Mouse (Mus musculus): Measurements from ENCODE around the gene Mif4gd. TPM values are rescaled to one million over a fixed set of nuclear protein-coding genes. Genes with fewer than 3 reads are reported as not detected.

Gene Mif4gd
- total RNA-seq, 2 experiments from 2014 or later = 150 to 165 TPM

DNA sequence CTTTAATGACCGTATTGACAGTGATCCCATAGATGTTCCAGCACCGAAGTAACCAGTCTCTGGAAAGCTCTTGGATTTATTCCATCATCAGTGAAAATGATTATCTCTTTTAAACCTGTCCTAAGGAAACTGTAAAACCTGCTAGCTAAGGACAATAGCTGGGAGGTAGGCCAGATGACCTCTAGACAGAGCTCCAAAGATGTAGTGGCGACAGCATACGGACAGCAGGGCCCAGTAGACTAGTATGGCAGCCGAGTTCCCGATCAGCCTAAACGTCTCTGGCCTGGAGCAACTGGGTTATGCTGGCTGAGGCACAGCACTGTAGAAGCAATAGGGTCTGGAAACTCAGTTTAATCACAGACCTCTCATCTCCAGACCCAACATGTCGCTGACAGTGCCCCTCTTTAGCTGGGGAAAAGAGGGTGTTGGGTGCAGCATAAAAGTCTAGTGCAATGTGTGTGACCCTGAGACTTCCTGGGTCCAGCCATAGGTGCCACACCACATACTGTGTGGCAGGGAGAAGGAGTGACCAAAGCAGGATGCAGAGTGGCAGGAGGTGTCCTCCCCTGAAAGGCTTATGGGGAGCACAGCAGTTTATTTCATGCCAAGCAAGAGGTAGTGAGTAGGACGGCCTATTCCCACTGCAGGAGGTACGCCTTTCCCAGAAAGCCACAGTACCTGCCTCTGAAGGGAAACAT, 28.2 kb downstream of the Mif4gd start:
- DNase-seq (ENCODE audit: low spot score in 2 of 2) = no peak

DNA sequence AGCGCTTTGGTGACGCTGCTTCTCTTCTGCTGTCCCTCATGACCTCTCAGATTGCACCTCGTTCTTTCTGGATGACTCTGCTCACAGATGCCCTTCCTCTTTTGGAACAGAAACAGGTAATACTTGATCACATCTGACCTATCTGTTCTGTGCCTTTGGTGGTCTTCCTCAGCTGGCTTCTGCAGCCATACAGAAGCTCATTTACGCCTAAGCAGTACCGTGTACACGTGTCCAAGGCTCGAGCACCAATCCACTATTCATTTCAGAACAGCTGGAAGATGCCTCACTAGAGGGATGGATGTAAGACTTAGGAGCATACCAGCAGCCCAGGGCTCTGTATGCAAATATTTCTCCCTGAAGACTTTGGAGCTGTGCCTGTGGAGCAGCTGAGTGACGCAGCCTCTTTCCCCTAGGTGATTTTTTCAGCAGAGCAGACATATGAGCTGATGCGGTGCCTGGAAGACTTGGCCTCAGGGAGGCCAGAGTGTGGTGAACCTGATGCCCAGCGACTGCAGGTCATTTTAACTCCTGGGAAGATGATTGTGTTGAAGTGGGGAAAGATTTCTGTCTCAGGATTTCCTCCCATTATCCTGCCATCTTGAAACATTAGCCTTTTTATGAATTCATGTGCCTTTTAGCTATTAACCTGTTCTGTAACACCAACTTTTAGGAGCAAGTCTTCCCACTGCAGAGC, 29.7 kb downstream of the Mif4gd start:
- DNase-seq (ENCODE audit: low spot score in 2 of 2) = no peak

DNA sequence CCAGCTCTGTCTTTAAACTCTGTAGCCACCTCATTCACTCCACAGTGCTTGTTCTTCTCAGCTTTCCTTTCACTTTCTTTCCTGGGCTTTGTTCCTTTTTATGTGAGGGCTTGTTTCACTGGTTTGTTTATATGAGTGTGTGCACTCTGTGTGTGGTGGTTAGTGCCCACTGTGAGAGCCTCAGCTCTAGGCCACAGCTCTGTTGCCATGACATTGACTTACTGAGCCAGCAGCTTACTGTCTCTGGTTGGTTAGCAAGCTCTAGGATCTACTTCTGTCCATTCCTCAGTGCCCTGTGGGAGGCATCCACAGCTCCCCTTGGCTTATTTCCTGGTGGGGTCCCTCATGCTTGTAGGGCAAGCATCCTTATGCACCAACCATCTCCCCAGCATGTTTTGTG, 33.7 kb downstream of the Mif4gd start:
- no peak for DNase-seq (ENCODE audit: low spot score in 2 of 2)

DNA sequence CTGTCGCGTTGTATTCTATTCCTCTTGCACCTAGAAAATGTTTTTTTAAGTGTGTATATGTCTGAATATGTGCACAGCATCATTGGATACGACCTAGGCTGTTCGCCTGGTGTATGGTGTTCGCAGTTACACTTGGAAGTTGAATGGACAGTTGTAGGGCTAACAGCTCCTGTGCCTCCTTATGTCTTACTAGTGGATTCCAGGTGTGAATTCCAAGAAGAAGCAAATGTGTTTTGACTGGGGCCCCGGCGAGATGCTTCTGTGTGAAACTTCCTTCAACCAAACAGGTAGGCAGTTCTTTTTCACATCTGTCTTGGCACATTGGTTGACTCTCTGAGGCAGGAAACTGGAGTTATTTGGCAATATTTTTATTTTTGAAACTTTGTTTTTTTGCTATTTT, 47.8 kb downstream of the Mif4gd start:
- no peak for DNase-seq (ENCODE audit: low spot score in 2 of 2)

DNA sequence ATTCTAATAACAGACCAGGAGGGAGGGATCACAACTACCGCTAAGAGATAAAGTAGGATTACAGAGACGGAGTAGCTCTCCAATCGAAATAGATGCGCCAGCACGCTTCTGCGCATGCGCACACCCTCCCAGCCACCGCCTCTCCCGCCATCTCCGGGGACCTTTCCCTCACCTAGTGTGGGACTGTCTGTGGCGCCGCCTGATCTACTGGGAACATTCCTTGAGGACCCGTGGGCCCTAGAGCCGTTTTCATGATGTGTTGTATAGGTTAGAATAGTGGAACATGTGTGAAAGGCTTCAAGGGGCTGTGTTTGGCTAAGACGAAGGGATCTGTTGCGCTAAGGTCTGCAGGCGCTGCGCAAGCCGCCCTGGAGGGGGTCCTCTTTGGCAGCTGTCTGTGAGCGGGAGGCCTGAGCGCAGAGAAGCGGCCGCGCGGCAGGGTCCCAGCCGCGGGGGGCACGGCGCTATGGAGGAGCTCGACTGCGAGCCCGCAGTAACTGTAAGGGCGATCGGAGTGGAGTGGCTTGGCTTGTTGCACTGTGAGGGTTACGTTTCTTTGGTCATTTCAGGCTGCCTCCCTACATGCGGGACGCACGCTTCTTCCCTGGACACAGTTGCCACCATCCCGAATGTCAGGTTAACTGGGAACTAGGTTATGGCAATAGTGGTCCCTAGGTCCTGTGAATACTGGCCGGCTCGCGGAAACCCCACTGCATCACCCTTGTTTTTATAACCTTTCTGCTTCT, 48.5 kb downstream of the Mif4gd start, which contains the start of gene Nup85:
Gene Nup85, plus strand, starts transcription at position 371 of the 746 bp plus-strand sequence.
- peak; percentile 94 to 97 for DNase-seq (ENCODE audit: low spot score in 2 of 2)

DNA sequence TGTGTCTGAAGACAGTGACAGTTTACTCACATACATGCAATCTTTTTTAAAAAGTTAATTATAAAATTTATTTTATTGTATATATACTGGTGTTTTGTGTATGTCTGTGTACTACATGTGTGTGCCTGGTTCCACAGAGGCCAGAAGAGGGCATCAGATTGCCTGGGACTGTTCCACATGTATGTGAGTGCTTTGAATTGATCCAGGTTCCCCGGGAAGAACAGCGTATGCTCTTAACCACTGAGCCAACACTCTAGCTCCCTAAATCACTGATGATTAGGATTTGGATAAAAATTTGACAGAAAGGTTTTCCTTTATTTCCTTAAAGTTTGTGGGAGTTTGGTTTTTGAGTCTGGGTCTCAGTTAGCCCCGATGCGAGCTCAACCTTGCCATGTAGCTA, 49.4 kb downstream of the Mif4gd start:
- DNase-seq (ENCODE audit: low spot score in 2 of 2) = no peak

Other genes with a start within 250 kb of the Mif4gd start
- 10 to 100 TPM; 29.0 to 34.2 TPM for gene Hid1, start 245.2 kb downstream of the Mif4gd start, total RNA-seq (2021)
- 10 to 100 TPM; 44.3 to 47.4 TPM for gene Cdr2l, start 231.1 kb downstream of the Mif4gd start, total RNA-seq (2021)
- 100 to 1,000 TPM; 150 to 158 TPM for gene Mrpl58, start 209.2 kb downstream of the Mif4gd start, total RNA-seq (2021)
- 100 to 1,000 TPM; 503 to 527 TPM for gene Atp5h, start 193.0 kb downstream of the Mif4gd start, total RNA-seq (2021)
- 10 to 100 TPM; 56.7 to 61.6 TPM for gene Kctd2, start 192.8 kb downstream of the Mif4gd start, total RNA-seq (2021)
- gene Trim80, start 172.4 kb downstream of the Mif4gd start, total RNA-seq (2021) = not detected
- 1 to 10 TPM in 1 of 2 experiments, under 1 TPM in 1; 0.51 to 3.6 TPM for gene Slc16a5, start 150.5 kb downstream of the Mif4gd start, total RNA-seq (2021)
- 1 to 10 TPM; 7.6 to 8.5 TPM for gene Armc7, start 137.3 kb downstream of the Mif4gd start, total RNA-seq (2021)
- 100 to 1,000 TPM in 1 of 2 experiments, 10 to 100 TPM in 1; 91.6 to 113 TPM for gene Nt5c, start 121.1 kb downstream of the Mif4gd start, total RNA-seq (2021)
- gene Jpt1, start 98.6 kb downstream of the Mif4gd start, total RNA-seq (2021) = 100 to 1,000 TPM; 149 to 164 TPM
- gene Sumo2, start 76.7 kb downstream of the Mif4gd start, total RNA-seq (2021) = 100 to 1,000 TPM; 361 to 374 TPM
- 10 to 100 TPM; 68.9 to 73.6 TPM for gene Nup85, start 48.5 kb downstream of the Mif4gd start, total RNA-seq (2021)
- 10 to 100 TPM; 72.9 to 77.3 TPM for gene Mrps7, start 9.0 kb downstream of the Mif4gd start, total RNA-seq (2021)
- 10 to 100 TPM; 29.1 to 34.6 TPM for gene Gga3, start 8.9 kb downstream of the Mif4gd start, total RNA-seq (2021)
- gene Slc25a19, start 15.3 kb upstream of the Mif4gd start, total RNA-seq (2021) = 10 to 100 TPM; 58.4 to 69.9 TPM
- gene Grb2, start 95.6 kb upstream of the Mif4gd start, total RNA-seq (2021) = 100 to 1,000 TPM; 116 to 135 TPM
- gene Tmem94, start 152.5 kb upstream of the Mif4gd start, total RNA-seq (2021) = 10 to 100 TPM; 67.4 to 71.0 TPM
- 10 to 100 TPM; 59.9 to 61.1 TPM for gene Caskin2, start 200.7 kb upstream of the Mif4gd start, total RNA-seq (2021)
- gene Tsen54, start 201.8 kb upstream of the Mif4gd start, total RNA-seq (2021) = 10 to 100 TPM; 25.4 to 26.3 TPM
- 10 to 100 TPM; 15.8 to 25.6 TPM for gene Llgl2, start 211.1 kb upstream of the Mif4gd start, total RNA-seq (2021)
- 1 to 10 TPM; 1.1 to 6.8 TPM for gene Myo15b, start 245.4 kb upstream of the Mif4gd start, total RNA-seq (2021)